Mouse (Mus musculus) embryonic facial prominence, embryonic 11.5 days (tissue): ENCODE measurements around the gene Lamtor2. TPM values are rescaled to one million over a fixed set of nuclear protein-coding genes. Genes with fewer than 3 reads are reported as not detected.

Source experiments
- ATAC-seq: fragments of 200-750 bp; cut with Nextera tagmentation; replicated peaks from 2 replicates; pipeline ENCODE4 v1.8.0; 2017; ENCODE audit warnings: low read depth; ENCODE audit not compliant: insufficient number of reproducible peaks, low FRiP score, low TSS enrichment
- DNase-seq: peaks from one replicate; pipeline ENCODE4 v3.0.0-alpha.2; 2015; ENCODE audit warnings: low spot score
- H3K27ac ChIP-seq: fragments of 300-500 bp; sonication (generic); replicated peaks from 2 replicates; pipeline ENCODE4 v1.5.1; 2014; ENCODE audit warnings: mild to moderate bottlenecking, low read depth, low read length, control low read depth
- H3K27me3 ChIP-seq: fragments of 300-500 bp; sonication (generic); 2 replicates; pipeline ENCODE4 v1.6.1; 2014; ENCODE audit warnings: mild to moderate bottlenecking, low read length, moderate library complexity, mixed read lengths; ENCODE audit not compliant: control insufficient read depth, insufficient read depth
- H3K36me3 ChIP-seq: fragments of 300-500 bp; sonication (generic); replicated peaks from 2 replicates; pipeline ENCODE4 v1.6.1; 2014; ENCODE audit warnings: low read depth, mild to moderate bottlenecking, low read length, moderate library complexity, mixed read lengths; ENCODE audit not compliant: control insufficient read depth, insufficient read depth
- H3K4me1 ChIP-seq: fragments of 300-500 bp; sonication (generic); 2 replicates; pipeline ENCODE4 v1.6.1; 2014; ENCODE audit warnings: low read length, mixed read lengths; ENCODE audit not compliant: control insufficient read depth, insufficient read depth
- H3K4me2 ChIP-seq: fragments of 300-500 bp; sonication (generic); 2 replicates; pipeline ENCODE4 v1.6.1; 2014; ENCODE audit warnings: low read depth, mild to moderate bottlenecking, control low read depth, low read length, moderate library complexity
- H3K4me3 ChIP-seq: fragments of 300-500 bp; sonication (generic); 2 replicates; pipeline ENCODE4 v1.5.1; 2014; ENCODE audit warnings: low read depth, low read length, control low read depth
- H3K9ac ChIP-seq: fragments of 300-500 bp; sonication (generic); replicated peaks from 2 replicates; pipeline ENCODE4 v1.6.1; 2014; ENCODE audit warnings: mild to moderate bottlenecking, control low read depth, low read length
- H3K9me3 ChIP-seq: fragments of 300-500 bp; sonication (generic); replicated peaks from 2 replicates; pipeline ENCODE4 v1.6.1; 2016; ENCODE audit warnings: mild to moderate bottlenecking, low read length, inconsistent platforms, mixed read lengths; ENCODE audit not compliant: control insufficient read depth
- WGBS: fragments of 180-500 bp; shearing (Covaris S2); extraction: QIAGEN DNeasy Blood & Tissue Kit; methylation state at CpG from one replicate; pipeline ENCODE4 v1.1.7; 2014; 5-methylcytosine and 5-hydroxymethylcytosine counted together
- polyA plus RNA-seq: library from polyadenylated mRNA; unstranded; fragments of >200 nt; fragmentation: Nextera tagmentation; extraction: Ambion mirVana; gene quantifications from 2 replicates; pipeline ENCODE4 v1.2.1, GENCODE M21; 2014

Lamtor2 gene
- polyA plus RNA-seq, 1 experiment from 2014 or later, result 77.4 TPM

DNA sequence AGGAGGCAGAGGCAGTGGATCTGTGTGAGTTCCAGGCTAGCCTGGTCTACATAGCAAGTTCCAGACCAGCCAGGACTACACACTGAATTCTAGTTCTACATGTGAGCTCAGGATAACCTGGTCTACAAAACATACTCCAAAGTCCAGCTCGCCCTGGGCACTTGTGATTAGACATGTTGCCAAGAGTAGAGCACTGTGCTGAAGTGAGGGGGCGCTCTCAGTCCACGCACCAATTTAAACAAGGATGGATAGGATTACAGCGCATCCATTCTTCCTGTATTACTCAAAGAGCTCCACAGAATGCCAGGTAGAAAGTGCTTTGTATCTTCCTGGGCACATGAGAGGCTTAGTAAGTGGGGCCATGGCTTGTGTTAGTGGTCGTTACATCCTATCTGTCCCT lies 8.4 kb downstream of the Lamtor2 start:
- WGBS, result 34% methylated on average over 5 of the region's 5 CpGs
- no peaks in the 10 kb centered on the region for H3K9me3 ChIP-seq
- H3K4me1 ChIP-seq, result no peaks in the 10 kb centered on the region
- no peak overlapping the region for H3K4me3 ChIP-seq
- DNase-seq, result peak; percentile 53
- H3K4me2 ChIP-seq, result no peak overlapping the region
- no peaks in the 10 kb centered on the region for H3K27me3 ChIP-seq
- peaks cover 6% of the 10 kb centered on the region for H3K36me3 ChIP-seq
- H3K9ac ChIP-seq, result no peak overlapping the region
- ATAC-seq, result no peak
- no peak overlapping the region for H3K27ac ChIP-seq

DNA sequence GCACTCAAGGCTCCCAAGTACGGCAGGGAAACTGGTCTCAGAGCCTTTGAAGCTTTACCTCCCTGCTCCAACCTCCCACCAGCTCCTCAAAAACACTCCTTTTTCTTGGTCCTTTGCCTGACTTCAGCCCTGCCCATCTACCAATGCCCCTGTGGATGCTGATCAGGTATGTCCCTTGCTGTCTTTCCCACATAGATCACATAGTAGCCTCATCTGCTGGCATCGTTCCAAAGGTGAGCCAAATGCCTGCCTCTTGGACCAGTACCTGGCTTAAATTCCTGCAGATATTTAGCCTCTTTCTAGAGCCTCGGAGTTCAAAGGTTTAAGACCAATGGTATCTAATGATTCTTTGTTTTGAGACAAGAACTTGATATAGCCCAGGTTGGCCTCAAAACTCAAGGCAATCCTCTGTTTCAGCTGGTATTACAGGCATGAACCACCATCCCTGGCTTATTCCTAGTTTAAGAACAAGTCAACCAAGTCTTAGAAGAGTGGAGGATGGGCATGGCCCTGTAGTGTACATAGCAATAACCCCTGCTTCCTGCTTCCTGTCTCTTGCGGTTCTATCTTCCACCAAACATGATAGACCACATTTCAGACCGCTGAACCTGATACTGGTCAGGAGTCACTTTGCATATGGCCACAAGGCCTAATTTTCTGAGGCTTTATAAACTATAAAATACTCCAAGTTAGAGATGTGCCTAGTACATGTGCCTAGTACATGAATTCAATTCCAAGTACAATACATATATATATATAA lies 9.0 kb downstream of the Lamtor2 start:
- 71% methylated on average over 5 of the region's 5 CpGs for WGBS
- Histone ChIP-seq H3K9ac (no peak overlapping the region), H3K27me3 (no peaks in the 10 kb centered on the region), H3K4me1 (peaks cover under 1% of the 10 kb centered on the region), H3K4me3 (no peak overlapping the region), H3K27ac (no peak overlapping the region), H3K36me3 (peaks cover 6% of the 10 kb centered on the region), H3K4me2 (no peak overlapping the region), H3K9me3 (no peaks in the 10 kb centered on the region)
- DNase-seq (no peak), ATAC-seq (no peak)

DNA sequence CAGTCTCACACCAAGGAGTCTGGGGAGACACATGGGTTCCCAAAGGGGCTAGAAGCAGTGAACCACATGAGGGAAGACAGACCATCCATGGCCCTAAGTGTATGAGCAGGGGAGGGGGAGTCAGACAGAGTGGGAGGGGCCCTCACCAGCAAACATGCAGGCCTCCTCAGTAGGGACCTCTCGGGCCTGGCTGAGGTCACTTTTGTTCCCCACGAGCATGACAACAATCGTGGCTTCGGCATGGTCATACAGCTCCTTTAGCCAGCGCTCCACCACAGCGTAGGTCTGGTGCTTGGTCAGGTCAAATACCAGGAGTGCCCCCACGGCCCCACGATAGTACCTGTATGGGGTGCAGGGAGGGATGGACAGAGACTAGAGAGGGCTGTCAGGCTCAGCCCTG lies 9.7 kb downstream of the Lamtor2 start:
- no peak overlapping the region for H3K27ac ChIP-seq
- H3K9me3 ChIP-seq, result no peaks in the 10 kb centered on the region
- H3K4me3 ChIP-seq, result no peak overlapping the region
- H3K9ac ChIP-seq, result no peak overlapping the region
- no peak overlapping the region for H3K4me2 ChIP-seq
- DNase-seq, result no peak
- WGBS, result 81% methylated on average over 8 of the region's 8 CpGs
- H3K4me1 ChIP-seq, result peaks cover 7% of the 10 kb centered on the region
- peaks cover 13% of the 10 kb centered on the region for H3K36me3 ChIP-seq
- ATAC-seq, result no peak
- H3K27me3 ChIP-seq, result no peaks in the 10 kb centered on the region

DNA sequence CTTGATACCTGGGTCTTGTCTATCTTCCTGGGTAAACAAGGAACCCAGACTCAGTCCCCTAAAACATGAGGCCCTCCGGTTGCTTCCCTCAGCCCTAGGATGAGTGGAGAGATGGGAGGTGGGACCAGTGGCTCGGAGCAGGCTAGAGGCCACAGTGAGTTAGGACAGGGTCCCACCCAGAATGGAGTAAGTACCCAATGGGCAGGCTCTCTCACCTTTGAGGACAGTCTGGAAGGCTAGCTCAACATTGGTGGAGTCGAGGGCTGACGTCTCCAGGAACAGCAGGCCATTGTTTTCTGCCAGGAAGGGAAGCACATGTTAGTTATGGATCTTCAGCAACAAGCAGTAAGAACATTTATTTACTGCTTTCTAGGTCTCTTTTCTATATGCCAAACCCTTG lies 10.4 kb downstream of the Lamtor2 start:
- no peak overlapping the region for H3K27ac ChIP-seq
- 56% methylated on average over 4 of the region's 4 CpGs for WGBS
- H3K27me3 ChIP-seq, result no peaks in the 10 kb centered on the region
- DNase-seq (no peak), ATAC-seq (no peak)
- H3K9ac ChIP-seq, result no peak overlapping the region
- no peaks in the 10 kb centered on the region for H3K9me3 ChIP-seq
- H3K4me3 ChIP-seq, result no peak overlapping the region
- peaks cover 10% of the 10 kb centered on the region for H3K4me1 ChIP-seq
- no peak overlapping the region for H3K4me2 ChIP-seq
- peaks cover 14% of the 10 kb centered on the region for H3K36me3 ChIP-seq

DNA sequence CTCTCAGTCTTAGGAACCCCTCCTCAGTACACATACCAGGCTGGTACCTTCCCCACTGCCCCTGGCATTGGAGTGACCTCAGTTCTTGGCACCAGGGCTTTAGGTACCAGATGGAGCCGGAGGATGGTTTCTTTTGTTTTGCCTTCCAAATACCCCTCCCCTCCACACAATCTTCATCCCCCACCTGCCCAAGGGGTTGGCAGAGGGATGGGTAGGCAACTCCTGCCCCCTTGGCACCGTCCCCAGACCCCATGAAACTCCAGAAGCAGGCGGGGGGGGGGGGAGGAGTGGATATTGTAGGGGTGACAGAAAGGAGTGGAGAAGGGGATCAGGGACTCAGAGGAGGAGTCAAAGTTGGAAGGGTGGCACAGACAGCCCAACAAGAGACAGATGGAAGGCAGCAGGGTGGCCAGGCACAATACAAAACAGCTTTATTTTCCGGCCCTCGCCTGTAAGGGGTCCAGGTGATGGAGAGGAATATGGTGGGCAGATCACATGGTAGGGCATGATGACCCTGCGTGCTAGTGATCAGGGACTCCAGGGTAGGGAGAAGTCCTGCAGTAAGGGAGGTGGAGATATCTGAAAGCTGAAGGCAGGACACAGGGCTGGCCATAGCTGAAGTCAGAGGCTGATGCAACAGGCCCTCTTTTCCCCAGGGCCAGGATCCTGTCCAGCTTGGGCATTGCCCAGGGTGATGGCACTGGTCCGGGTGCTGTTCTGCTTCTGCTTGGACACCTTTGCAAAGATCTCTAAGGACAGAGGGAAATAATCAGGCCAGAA lies 11.1 kb downstream of the Lamtor2 start:
- no peak for DNase-seq
- Histone ChIP-seq H3K4me3 (no peak overlapping the region), H3K27me3 (no peaks in the 10 kb centered on the region), H3K9ac (no peak overlapping the region), H3K36me3 (peaks cover 19% of the 10 kb centered on the region), H3K27ac (no peak overlapping the region), H3K4me1 (peaks cover 15% of the 10 kb centered on the region), H3K9me3 (no peaks in the 10 kb centered on the region), H3K4me2 (no peak overlapping the region)
- ATAC-seq, result no peak
- WGBS, result 83% methylated on average over 7 of the region's 7 CpGs

DNA sequence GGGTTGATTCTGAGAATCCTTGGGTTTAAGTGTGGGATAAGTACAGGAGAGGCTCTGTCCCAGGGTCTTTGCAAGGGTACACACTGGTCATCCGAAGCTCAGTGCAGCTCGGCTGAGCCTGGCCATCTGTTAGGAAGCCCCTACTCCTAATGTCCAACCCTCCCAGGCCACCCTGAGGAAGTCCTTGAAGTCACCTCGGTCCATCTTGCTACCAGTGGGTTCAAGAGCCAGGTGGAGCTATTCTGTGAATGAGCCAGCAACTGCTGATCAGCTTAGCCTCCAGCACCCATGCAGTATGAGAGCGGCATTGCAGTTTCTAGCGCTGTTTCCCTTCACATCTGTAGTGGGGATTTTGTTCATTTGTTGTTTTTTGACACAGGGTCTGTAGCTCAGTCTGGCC lies 12.8 kb downstream of the Lamtor2 start:
- 49% methylated on average over 5 of the region's 5 CpGs for WGBS
- Histone ChIP-seq H3K36me3 (peaks cover 24% of the 10 kb centered on the region), H3K4me2 (no peak overlapping the region), H3K27ac (no peak overlapping the region; the same call in 1 of the 2 replicates), H3K4me3 (no peak overlapping the region), H3K4me1 (peaks cover 30% of the 10 kb centered on the region), H3K27me3 (no peaks in the 10 kb centered on the region), H3K9ac (no peak overlapping the region), H3K9me3 (no peaks in the 10 kb centered on the region)
- ATAC-seq, result no peak
- DNase-seq, result peak; percentile 22

DNA sequence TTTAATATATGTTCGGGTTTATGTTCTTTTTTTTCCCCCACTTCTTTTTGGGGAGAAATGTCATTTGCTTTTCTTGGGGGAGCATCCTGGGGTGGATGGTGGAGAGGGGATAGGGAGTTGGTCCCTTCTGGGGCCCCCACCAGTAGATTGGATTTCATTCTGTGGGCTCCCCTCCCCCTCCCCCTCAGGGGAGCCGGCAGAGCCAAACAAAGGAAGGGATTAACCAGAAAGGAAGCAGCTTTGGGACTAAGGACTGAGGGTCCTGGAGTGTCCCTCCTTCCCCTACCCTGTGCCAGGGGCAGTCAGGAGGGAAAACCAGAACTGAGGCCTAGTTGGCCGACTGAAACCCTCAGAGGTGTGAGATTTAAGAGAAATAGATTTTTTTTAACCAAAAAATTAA lies 13.5 kb downstream of the Lamtor2 start:
- H3K27ac ChIP-seq, result no peak overlapping the region
- H3K4me3 ChIP-seq, result no peak overlapping the region
- no peak overlapping the region for H3K9ac ChIP-seq
- H3K9me3 ChIP-seq, result no peaks in the 10 kb centered on the region
- H3K36me3 ChIP-seq, result peaks cover 24% of the 10 kb centered on the region
- H3K27me3 ChIP-seq, result no peaks in the 10 kb centered on the region
- peak overlapping the region; percentile 23; the same call in 1 of the 2 replicates for H3K4me2 ChIP-seq
- peaks cover 35% of the 10 kb centered on the region for H3K4me1 ChIP-seq
- WGBS, result 4% methylated on average over 3 of the region's 3 CpGs
- ATAC-seq (no peak), DNase-seq (peak; percentile 68)
